Mouse (Mus musculus) CH12.LX (cell line): ENCODE data around the gene Nr2f2. TPM values are rescaled to one million over a fixed set of nuclear protein-coding genes. Genes with fewer than 3 reads are reported as not detected.

Experiments
- DNase-seq: peaks from one replicate; pipeline ENCODE4 v3.0.0-alpha.2; 2013; ENCODE audit errors: extremely low read depth
- H3K27ac ChIP-seq: 2 replicates; pipeline ENCODE4 v1.5.1; 2012; ENCODE audit warnings: low read depth, mild to moderate bottlenecking, control low read depth, moderate library complexity; ENCODE audit not compliant: insufficient read depth
- H3K27me3 ChIP-seq: replicated peaks from 2 replicates; pipeline ENCODE3; 2012; ENCODE audit warnings: inconsistent platforms
- H3K36me3 ChIP-seq, 2 experiments: replicated peaks in 1 of 2; 2 replicates each; pipeline versions ENCODE3 to v1.6.1; 2012; ENCODE audit warnings: inconsistent platforms in 1 of 2, low read length in 1 of 2, mild to moderate bottlenecking in 1 of 2, mixed read lengths in 1 of 2, moderate library complexity in 1 of 2; ENCODE audit not compliant: control insufficient read depth in 1 of 2, insufficient read depth in 1 of 2
- H3K4me1 ChIP-seq, 2 experiments: 2 replicates each; pipeline ENCODE4 v1.6.1; 2012; ENCODE audit warnings: inconsistent platforms in 1 of 2, moderate library complexity in 1 of 2; ENCODE audit not compliant: insufficient read depth in 2 of 2, control insufficient read depth in 1 of 2
- H3K4me2 ChIP-seq: 2 replicates; pipeline ENCODE4 v1.6.1; 2012; ENCODE audit warnings: low read depth, mild to moderate bottlenecking, control low read depth; ENCODE audit not compliant: poor library complexity, insufficient read depth, severe bottlenecking
- H3K4me3 ChIP-seq, 3 experiments: fragments of 150-350 bp in 1 of 3; sonication (generic) in 1 of 3; replicated peaks in 1 of 3; 2 replicates each; pipeline versions ENCODE3 to v1.5.1; 2011 to 2012; ENCODE audit warnings: low read depth in 2 of 3, low read length in 2 of 3, mild to moderate bottlenecking in 2 of 3, moderate library complexity in 2 of 3, control low read depth in 1 of 3, improper control_type of control experiment in 1 of 3, inconsistent platforms in 1 of 3, mixed read lengths in 1 of 3; ENCODE audit not compliant: poor library complexity in 1 of 3
- H3K79me2 ChIP-seq: replicated peaks from 2 replicates; pipeline ENCODE4 v1.6.1; 2012; ENCODE audit warnings: mild to moderate bottlenecking, moderate library complexity; ENCODE audit not compliant: control insufficient read depth, poor library complexity, insufficient read depth, severe bottlenecking; ENCODE audit errors: extremely low read depth
- H3K9ac ChIP-seq: 2 replicates; pipeline ENCODE4 v1.6.1; 2012; ENCODE audit warnings: low read depth, mild to moderate bottlenecking, control low read depth, moderate library complexity; ENCODE audit not compliant: insufficient read depth
- H3K9me3 ChIP-seq: replicated peaks from 2 replicates; pipeline ENCODE3; 2012; ENCODE audit warnings: low read length, inconsistent platforms, mixed read lengths
- BHLHE40 ChIP-seq: IDR thresholded peaks from 2 replicates; pipeline ENCODE4 v1.6.1; 2011; ENCODE audit warnings: mild to moderate bottlenecking, low read depth, low read length, improper control_type of control experiment
- CHD1 ChIP-seq: IDR thresholded peaks from 2 replicates; pipeline ENCODE4 v1.6.1; 2012; ENCODE audit warnings: low read depth, low read length, improper control_type of control experiment, inconsistent platforms
- CHD2 ChIP-seq: IDR thresholded peaks from 2 replicates; pipeline ENCODE4 v1.6.1; 2011; ENCODE audit warnings: low read length, improper control_type of control experiment
- CTCF ChIP-seq, 2 experiments: IDR thresholded peaks in 1 of 2; conservative IDR thresholded peaks in 1 of 2; 2 replicates each; pipeline ENCODE4 v1.5.1; 2011 to 2012; ENCODE audit warnings: low read depth in 2 of 2, low read length in 2 of 2, improper control_type of control experiment in 1 of 2, inconsistent platforms in 1 of 2, mild to moderate bottlenecking in 1 of 2, moderate library complexity in 1 of 2
- E2F4 ChIP-seq: IDR thresholded peaks from 2 replicates; pipeline ENCODE4 v1.6.1; 2011; ENCODE audit warnings: low read depth, low read length, improper control_type of control experiment; ENCODE audit not compliant: insufficient replicate concordance
- ELF1 ChIP-seq: IDR thresholded peaks from 2 replicates; pipeline ENCODE4 v1.6.1; 2014; ENCODE audit warnings: low read depth, mild to moderate bottlenecking, inconsistent platforms, low read length, improper control_type of control experiment
- EP300 ChIP-seq: IDR thresholded peaks from 2 replicates; pipeline ENCODE4 v1.6.1; 2011; ENCODE audit warnings: low read length, improper control_type of control experiment
- ETS1 ChIP-seq: conservative IDR thresholded peaks from 2 replicates; pipeline ENCODE4 v1.6.1; 2012; ENCODE audit warnings: low read depth, mild to moderate bottlenecking, inconsistent platforms, low read length, improper control_type of control experiment, moderate library complexity
- GABPA ChIP-seq: IDR thresholded peaks from 2 replicates; pipeline ENCODE4 v1.6.1; 2012; ENCODE audit warnings: low read depth, low read length, improper control_type of control experiment, inconsistent platforms; ENCODE audit not compliant: insufficient replicate concordance
- JUN ChIP-seq: IDR thresholded peaks from 2 replicates; pipeline ENCODE4 v1.6.1; 2011; ENCODE audit warnings: low read depth, mild to moderate bottlenecking, low read length, improper control_type of control experiment, moderate library complexity; ENCODE audit not compliant: insufficient read depth
- JUND ChIP-seq: conservative IDR thresholded peaks from 2 replicates; pipeline ENCODE4 v1.6.1; 2011; ENCODE audit warnings: low read depth, low read length, improper control_type of control experiment
- KAT2A ChIP-seq: IDR thresholded peaks from 2 replicates; pipeline ENCODE4 v1.6.1; 2012; ENCODE audit warnings: low read length, improper control_type of control experiment, inconsistent platforms; ENCODE audit not compliant: insufficient replicate concordance
- MAX ChIP-seq: IDR thresholded peaks from 2 replicates; pipeline ENCODE4 v1.6.1; 2011; ENCODE audit warnings: low read length, improper control_type of control experiment
- MAZ ChIP-seq: IDR thresholded peaks from 2 replicates; pipeline ENCODE4 v1.6.1; 2012; ENCODE audit warnings: low read depth, mild to moderate bottlenecking, inconsistent platforms, low read length, improper control_type of control experiment, moderate library complexity
- MEF2A ChIP-seq: IDR thresholded peaks from 2 replicates; pipeline ENCODE4 v1.6.1; 2014; ENCODE audit warnings: low read depth, mild to moderate bottlenecking, inconsistent platforms, low read length, improper control_type of control experiment, borderline replicate concordance
- PAX5 ChIP-seq: IDR thresholded peaks from 2 replicates; pipeline ENCODE4 v1.6.1; 2012; ENCODE audit warnings: low read length, inconsistent platforms, mixed read lengths
- POLR2AphosphoS2 ChIP-seq: IDR thresholded peaks from 2 replicates; pipeline ENCODE4 v1.6.1; 2011; ENCODE audit warnings: low read depth, low read length, improper control_type of control experiment
- RCOR1 ChIP-seq: conservative IDR thresholded peaks from 2 replicates; pipeline ENCODE4 v1.6.1; 2012; ENCODE audit warnings: low read depth, mild to moderate bottlenecking, inconsistent platforms, low read length, improper control_type of control experiment
- SMC3 ChIP-seq: IDR thresholded peaks from 2 replicates; pipeline ENCODE4 v1.6.1; 2011; ENCODE audit warnings: low read depth, low read length, improper control_type of control experiment
- TCF12 ChIP-seq: IDR thresholded peaks from 2 replicates; pipeline ENCODE4 v1.6.1; 2014; ENCODE audit warnings: low read depth, mild to moderate bottlenecking, inconsistent platforms, low read length, improper control_type of control experiment
- UBTF ChIP-seq: IDR thresholded peaks from 2 replicates; pipeline ENCODE4 v1.6.1; 2012; ENCODE audit warnings: low read depth, mild to moderate bottlenecking, inconsistent platforms, low read length, improper control_type of control experiment, moderate library complexity
- USF1 ChIP-seq: IDR thresholded peaks from 2 replicates; pipeline ENCODE4 v1.6.1; 2014; ENCODE audit warnings: low read depth, mild to moderate bottlenecking, inconsistent platforms, low read length, improper control_type of control experiment
- USF2 ChIP-seq: conservative IDR thresholded peaks from 2 replicates; pipeline ENCODE4 v1.6.1; 2011; ENCODE audit warnings: low read depth, low read length, improper control_type of control experiment
- ZKSCAN1 ChIP-seq: IDR thresholded peaks from 2 replicates; pipeline ENCODE4 v1.6.1; 2012; ENCODE audit warnings: low read depth, inconsistent platforms, low read length, improper control_type of control experiment, borderline replicate concordance
- ZMIZ1 ChIP-seq: IDR thresholded peaks from 2 replicates; pipeline ENCODE4 v1.6.1; 2012; ENCODE audit warnings: low read depth, mild to moderate bottlenecking, inconsistent platforms, low read length, improper control_type of control experiment
- dilution Hi-C: fragments of 300-500 bp; cut with MboI; formaldehyde crosslinking; loops from 2 replicates; pipeline ENCODE4 v1.14.3; 2020; ENCODE audit warnings: low sequenced_read_pairs; ENCODE audit not compliant: extremely low pct_unique_long_range_greater_than_20kb, extremely low pct_ligation_motif_present
- in situ Hi-C: fragments of 300-500 bp; cut with MboI; formaldehyde crosslinking; loops from 3 replicates; pipeline ENCODE4 v1.14.3; 2019; ENCODE audit warnings: low sequenced_read_pairs, low pct_ligation_motif_present, low pct_unique_long_range_greater_than_20kb, mixed read lengths
- polyA plus RNA-seq: library from polyadenylated mRNA; unstranded; fragments of >175 nt; gene quantifications from 2 replicates; pipeline ENCODE4 v1.2.1, GENCODE M21; 2012; ENCODE audit warnings: low read depth; ENCODE audit not compliant: insufficient read length
- total RNA-seq, 2 experiments: library from RNA; depleted of rRNA; stranded (reverse); fragments of 300-350 nt in 1 of 2; fragments of >200 nt in 1 of 2; gene quantifications; 2 replicates each; pipeline ENCODE4 v1.2.3; 2012 to 2014

Gene Nr2f2
- total and polyA plus RNA-seq, 3 experiments, result not detected

GRCm38 (mm10) chr7:70324041-70324440, 42.5 kb downstream of the Nr2f2 start:
- TF ChIP-seq MAX (no peak), CHD2 (no peak), USF1 (no peak), MEF2A (no peak), ETS1 (no peak), SMC3 (no peak), KAT2A (no peak), E2F4 (no peak), RCOR1 (no peak), ELF1 (no peak), GABPA (no peak), JUND (no peak), USF2 (no peak), CHD1 (no peak), JUN (no peak), TCF12 (no peak), PAX5 (no peak), EP300 (no peak), UBTF (no peak), MAZ (no peak)
- H3K4me1 ChIP-seq, result no peaks in the 10 kb centered on the region
- H3K4me2 ChIP-seq, result no peak overlapping the region
- H3K27me3 ChIP-seq, result no peaks in the 10 kb centered on the region
- no peak overlapping the region for H3K9ac ChIP-seq
- no peak overlapping the region for H3K4me3 ChIP-seq
- no peaks in the 10 kb centered on the region for H3K36me3 ChIP-seq
- in situ Hi-C loops, result no loop called here
- no peaks in the 10 kb centered on the region for H3K79me2 ChIP-seq
- H3K27ac ChIP-seq, result no peak overlapping the region
- H3K9me3 ChIP-seq, result peaks cover 73% of the 10 kb centered on the region
- dilution Hi-C loops, result no loop called here
- no peak for DNase-seq

- no peak overlapping the region for H3K4me3 ChIP-seq
- TF ChIP-seq SMC3 (no peak), ZMIZ1 (no peak), BHLHE40 (no peak), EP300 (no peak), CTCF (conservative IDR thresholded peaks at IDR 0.05 in 1 of 2, IDR thresholded peaks at IDR 0.05 in 1 of 2; ENCODE audit: low read depth in 2 of 2, low read length in 2 of 2) (no peak), CHD2 (no peak), ZKSCAN1 (no peak), POLR2AphosphoS2 (no peak), MAZ (no peak)
- TF ChIP-seq, all 38 proteins: peak for 0
- no peaks in the 10 kb centered on the region for H3K27me3 ChIP-seq
- DNase-seq, result no peak
- H3K79me2 ChIP-seq, result no peaks in the 10 kb centered on the region
- dilution Hi-C loops, result no loop called here
- no peaks in the 10 kb centered on the region for H3K36me3 ChIP-seq
- no peak overlapping the region for H3K27ac ChIP-seq
- in situ Hi-C loops, result no loop called here
- H3K9me3 ChIP-seq, result peaks cover 54% of the 10 kb centered on the region
- H3K4me2 ChIP-seq, result no peak overlapping the region
- no peaks in the 10 kb centered on the region for H3K4me1 ChIP-seq
- no peak overlapping the region for H3K9ac ChIP-seq
These were observed 60.8 kb downstream of the Nr2f2 start for GRCm38 (mm10) chr7:70305716-70306115.
